In the genomic region with DNA sequence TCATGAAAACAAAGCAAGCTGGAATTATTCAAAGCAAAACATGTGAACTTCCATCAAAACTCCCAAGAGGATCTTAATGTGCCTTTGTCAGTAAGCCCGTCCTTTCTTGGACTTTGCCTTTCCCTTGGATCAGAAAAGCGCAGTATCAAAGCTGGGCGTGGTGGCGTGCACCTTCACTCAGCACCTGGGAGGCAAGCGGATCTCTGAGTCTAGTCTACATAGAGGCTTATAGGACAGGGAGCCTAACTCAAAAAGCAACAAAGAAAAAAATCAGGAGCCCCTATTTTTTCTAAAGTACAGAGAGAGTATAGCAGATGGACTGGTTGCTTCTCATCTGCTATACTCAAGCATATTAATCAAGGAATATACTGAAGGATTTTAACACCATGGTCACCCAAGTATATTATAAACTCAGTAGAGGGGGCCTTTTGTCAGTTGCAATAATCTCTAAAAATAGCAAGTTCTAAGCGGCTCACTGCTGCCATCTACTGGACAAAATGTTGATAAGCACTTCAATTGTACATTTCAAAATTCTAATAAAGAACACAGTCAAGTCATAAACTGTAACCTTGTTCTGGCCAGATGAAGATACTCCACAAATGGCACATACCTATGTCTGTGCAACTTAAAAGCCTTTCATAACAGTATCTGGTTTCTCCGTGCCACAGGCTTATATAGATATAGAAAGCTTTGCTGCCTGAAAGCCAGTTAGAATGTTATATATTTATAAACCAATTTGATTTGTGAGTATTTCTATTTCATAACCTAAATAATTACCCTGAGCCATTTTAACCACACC, we compare ENCODE assay signal across 8 mouse cellular contexts. TPM values are rescaled to one million over a fixed set of nuclear protein-coding genes. Genes with fewer than 3 reads are reported as not detected.
A peak's percentile ranks its signal among the peaks of the same experiment; 100 is the strongest.
DNase-seq lines count a peak whose midpoint lies in the region; ATAC-seq and TF ChIP-seq lines count a peak whose summit lies in the region.

No protein-coding gene starts in this region.

- TF ChIP-seq EP300 in MEL (IDR thresholded peaks at IDR 0.05; ENCODE audit: low read depth in 1 of 2, low read length in 2 of 2): no peak

- intact Hi-C loops in left cerebral cortex, postnatal 10 days (cut with DNase I): loop anchor here (2.0 kb wide), 1 partner anchor 70 kb away; no protein-coding TSS in a partner anchor
- intact Hi-C loops in gastrocnemius, postnatal 14 days (cut with DNase I; ENCODE audit: low total_unique reads): loop anchor here (2.0 kb wide), 1 partner anchor 16 kb away; no protein-coding TSS in a partner anchor

- H3K79me2 ChIP-seq in MEL (ENCODE audit: control insufficient read depth, insufficient read depth, low read length, poor library complexity): no peaks in the 10 kb centered on the region

- no peaks in the 10 kb centered on the region for H3K27me3 ChIP-seq in MEL (ENCODE audit: control insufficient read depth in 1 of 2, insufficient read depth in 2 of 2, low read length in 2 of 2)
- H3K27me3 ChIP-seq in limb, embryonic 14.5 days (ENCODE audit: control insufficient read depth, insufficient read depth, low read length): no peaks in the 10 kb centered on the region
- no peaks in the 10 kb centered on the region for H3K27me3 ChIP-seq in neural tube, embryonic 14.5 days (ENCODE audit: control insufficient read depth, insufficient read depth, low read length)

- peaks cover 0 to 3% of the 10 kb centered on the region in 2 experiments; a peak in 1 of 4 replicates for H3K36me3 ChIP-seq in MEL (ENCODE audit: control insufficient read depth in 1 of 2, insufficient read depth in 2 of 2, low read length in 2 of 2)
- peaks cover 14% of the 10 kb centered on the region for H3K36me3 ChIP-seq in limb, embryonic 14.5 days (ENCODE audit: control insufficient read depth, insufficient read depth, low read length)
- peaks cover 10% of the 10 kb centered on the region; the same call in 1 of the 2 replicates for H3K36me3 ChIP-seq in neural tube, embryonic 14.5 days (ENCODE audit: control insufficient read depth, insufficient read depth, low read length)

- WGBS in limb, embryonic 14.5 days: 70% methylated on average over 7 of the region's 7 CpGs
- 70% methylated on average over 7 of the region's 7 CpGs for WGBS in neural tube, embryonic 14.5 days

- peak; percentile 14 to 80 (median 62); a peak in 5 of 6 replicates for TF ChIP-seq CTCF in MEL (IDR thresholded peaks at IDR 0.05 in 2 of 3, conservative IDR thresholded peaks at IDR 0.05 in 1 of 3; ENCODE audit: control insufficient read depth in 1 of 3, insufficient read depth in 1 of 3, low read depth in 2 of 3, low read length in 3 of 3, poor library complexity in 1 of 3, severe bottlenecking in 1 of 3)

- H3K9me3 ChIP-seq in MEL (replicated peaks; ENCODE audit: insufficient read depth, low read length): no peaks in the 10 kb centered on the region
- no peaks in the 10 kb centered on the region for H3K9me3 ChIP-seq in limb, embryonic 14.5 days (ENCODE audit: control insufficient read depth, low read length)
- H3K9me3 ChIP-seq in neural tube, embryonic 14.5 days (ENCODE audit: control insufficient read depth, low read length): no peaks in the 10 kb centered on the region

- peak; percentile 81 for ATAC-seq in granulocyte monocyte progenitor cell, adult 5-6 weeks (replicated peaks; ENCODE audit: poor library complexity, severe bottlenecking)
- ATAC-seq in limb, embryonic 14.5 days (ENCODE audit: low FRiP score, low read depth): peak; percentile 19; the same call in 1 of the 2 replicates
- ATAC-seq in neural tube, embryonic 14.5 days (ENCODE audit: low read depth): peak; percentile 50; the same call in 1 of the 2 replicates

- TF ChIP-seq POLR2A in MEL (IDR thresholded peaks at IDR 0.05; ENCODE audit: control insufficient read depth in 1 of 2, insufficient read depth in 1 of 2, low read depth in 1 of 2, low read length in 2 of 2, poor library complexity in 1 of 2): no peak
- no peak for TF ChIP-seq POLR2A in limb, embryonic 14.5 days (IDR thresholded peaks at IDR 0.05; ENCODE audit: borderline replicate concordance, extremely low read depth, insufficient read depth, insufficient read length)

- no peak overlapping the region for H3K27ac ChIP-seq in MEL (ENCODE audit: control insufficient read depth, low read depth, low read length)
- H3K27ac ChIP-seq in limb, embryonic 14.5 days (replicated peaks; ENCODE audit: low read depth, low read length): no peak overlapping the region
- no peak overlapping the region; the same call in 1 of the 2 replicates for H3K27ac ChIP-seq in neural tube, embryonic 14.5 days (ENCODE audit: low read depth, low read length)

- no peak overlapping the region for H3K4me2 ChIP-seq in limb, embryonic 14.5 days (replicated peaks; ENCODE audit: low read depth, low read length, severe bottlenecking)
- H3K4me2 ChIP-seq in neural tube, embryonic 14.5 days (ENCODE audit: low read depth, low read length): no peak overlapping the region

- no peak overlapping the region for H3K4me3 ChIP-seq in MEL (ENCODE audit: control insufficient read depth in 1 of 2, insufficient read depth in 1 of 2, low read depth in 2 of 2, low read length in 2 of 2)
- H3K4me3 ChIP-seq in limb, embryonic 14.5 days (replicated peaks; ENCODE audit: low read length): no peak overlapping the region
- no peak overlapping the region for H3K4me3 ChIP-seq in neural tube, embryonic 14.5 days (ENCODE audit: low read depth, low read length)

- peak; percentile 62 for TF ChIP-seq RAD21 in MEL (IDR thresholded peaks at IDR 0.05; ENCODE audit: low read depth, low read length)

- peaks cover 2 to 6% of the 10 kb centered on the region in 2 experiments; a peak in 2 of 4 replicates for H3K4me1 ChIP-seq in MEL (ENCODE audit: control insufficient read depth in 1 of 2, insufficient read depth in 2 of 2, low read length in 2 of 2)
- H3K4me1 ChIP-seq in limb, embryonic 14.5 days (ENCODE audit: control insufficient read depth, insufficient read depth, low read length): peaks cover 4% of the 10 kb centered on the region; the same call in 1 of the 2 replicates
- peaks cover 4% of the 10 kb centered on the region; the same call in 1 of the 2 replicates for H3K4me1 ChIP-seq in neural tube, embryonic 14.5 days (ENCODE audit: control insufficient read depth, insufficient read depth, low read length)

- peak; percentile 26 to 36 for DNase-seq in left cerebral cortex, postnatal 10 days (ENCODE audit: extremely low spot score in 1 of 2, low spot score in 2 of 2)
- no peak for DNase-seq in left cerebral cortex, adult 11 months (ENCODE audit: low spot score)
- peak; percentile 71 for DNase-seq in MEL (ENCODE audit: low read depth, low spot score)
- peak; percentile 52 for DNase-seq in c-Kit-positive CD71-negative TER-119-negative erythroid progenitor cells, embryonic 14.5 days (ENCODE audit: low read depth)
- DNase-seq in limb, embryonic 14.5 days (ENCODE audit: low spot score): peak; percentile 59
- DNase-seq in gastrocnemius, postnatal 14 days: no peak

- H3K9ac ChIP-seq in MEL (ENCODE audit: control insufficient read depth, low read depth, low read length, poor library complexity, severe bottlenecking): no peak overlapping the region
- no peak overlapping the region for H3K9ac ChIP-seq in limb, embryonic 14.5 days (ENCODE audit: low read depth, low read length, severe bottlenecking)
- no peak overlapping the region for H3K9ac ChIP-seq in neural tube, embryonic 14.5 days (replicated peaks; ENCODE audit: low read depth, low read length)

TF ChIP-seq in MEL, 35 proteins besides CTCF, POLR2A, EP300 and RAD21:
- TF ChIP-seq SMC3 (IDR thresholded peaks at IDR 0.05; ENCODE audit: low read depth, low read length) (peak; percentile 72), ZC3H11A (IDR thresholded peaks at IDR 0.05; ENCODE audit: low read depth, low read length) (peak; percentile 33; the same call in 1 of the 2 replicates), USF1 (IDR thresholded peaks at IDR 0.05; ENCODE audit: low read depth, low read length) (no peak)

RNA-seq across cellular contexts. Expression of gene Ccser2, which starts 31.3 kb away (rescaled TPM):
- 100 to 1,000 TPM in 1 of 2 experiments, 10 to 100 TPM in 1; 97.2 to 106 TPM for total RNA-seq in left cerebral cortex, postnatal 10 days (2021)
- 3.0 and 3.9 TPM in 2 replicates for total RNA-seq in MEL (2012; rRNA removed)
- polyA plus RNA-seq in MEL (2012; ENCODE audit: insufficient read depth in 1 of 2, insufficient read length in 2 of 2, low read depth in 1 of 2, low replicate concordance in 2 of 2, missing spikeins in 1 of 2): 1 to 10 TPM in 1 of 2 experiments, not detected in 1; 4.2 TPM
- 4.3 and 10.5 TPM in 2 replicates for total RNA-seq in granulocyte monocyte progenitor cell, adult 5-6 weeks (2014; fragmentation: Nextera tagmentation)
- total RNA-seq in granulocyte monocyte progenitor cell, adult 5-6 weeks (2017): 7.6 and 9.6 TPM in 2 replicates
- 19.2 and 20.2 TPM in 2 replicates for polyA plus RNA-seq in limb, embryonic 14.5 days (2012; rRNA removed)
- polyA plus RNA-seq in limb, embryonic 14.5 days (2014; fragmentation: Nextera tagmentation; extraction: Ambion mirVana): 44.3 and 47.3 TPM in 2 replicates
- 98.0 and 105 TPM in 2 replicates for polyA plus RNA-seq in neural tube, embryonic 14.5 days (2014; fragmentation: Nextera tagmentation; extraction: Ambion mirVana)
- 10 to 100 TPM; 61.0 to 66.0 TPM for total RNA-seq in gastrocnemius, postnatal 14 days (2021)

Comparison
In these comparisons a context has a peak if more than half of its experiments do, and no peak if none do; other contexts are left out.
1. DNase-seq: peak in left cerebral cortex, postnatal 10 days (2 of 2), MEL (single experiment), c-Kit-positive CD71-negative TER-119-negative erythroid progenitor cells, embryonic 14.5 days (single experiment) and limb, embryonic 14.5 days (single experiment); none in left cerebral cortex, adult 11 months (single experiment) and gastrocnemius, postnatal 14 days (single experiment).
2. ATAC-seq: peak in every context shown above with its lines; median percentile 81 in granulocyte monocyte progenitor cell, adult 5-6 weeks; 50 in neural tube, embryonic 14.5 days; 19 in limb, embryonic 14.5 days.
3. RNA of gene Ccser2, which starts 31.3 kb away (total RNA-seq): 97.2 to 106 TPM in left cerebral cortex, postnatal 10 days and 61.0 to 66.0 TPM in gastrocnemius, postnatal 14 days; 4.3 to 10.5 TPM in granulocyte monocyte progenitor cell, adult 5-6 weeks and 3.0 to 3.9 TPM in MEL; every median in the first group is over 4 times any median in the second.